Mouse (Mus musculus): ENCODE measurements around the gene Cdx2.

- TF ChIP-seq CTCF (conservative IDR thresholded peaks at IDR 0.05 in 1 of 2, IDR thresholded peaks at IDR 0.05 in 1 of 2; ENCODE audit: low read depth in 2 of 2, low read length in 2 of 2) (no peak), MYC (IDR thresholded peaks at IDR 0.05; ENCODE audit: low read depth, low read length) (no peak), KAT2A (IDR thresholded peaks at IDR 0.05; ENCODE audit: insufficient replicate concordance, low read length) (no peak), NELFE (IDR thresholded peaks at IDR 0.05; ENCODE audit: low read depth, low read length) (no peak), JUN (IDR thresholded peaks at IDR 0.05; ENCODE audit: insufficient read depth, low read depth, low read length) (no peak)
Measured at GRCm38 (mm10) chr5:147276701-147277546, 30.1 kb downstream of the Cdx2 start.
